Mouse (Mus musculus): Measurements from ENCODE around the gene Znrf3. TPM values are rescaled to one million over a fixed set of nuclear protein-coding genes. Genes with fewer than 3 reads are reported as not detected.

The Znrf3 gene
- total RNA-seq, 2 experiments from 2014 or later, result 9.4 to 9.7 TPM

DNA sequence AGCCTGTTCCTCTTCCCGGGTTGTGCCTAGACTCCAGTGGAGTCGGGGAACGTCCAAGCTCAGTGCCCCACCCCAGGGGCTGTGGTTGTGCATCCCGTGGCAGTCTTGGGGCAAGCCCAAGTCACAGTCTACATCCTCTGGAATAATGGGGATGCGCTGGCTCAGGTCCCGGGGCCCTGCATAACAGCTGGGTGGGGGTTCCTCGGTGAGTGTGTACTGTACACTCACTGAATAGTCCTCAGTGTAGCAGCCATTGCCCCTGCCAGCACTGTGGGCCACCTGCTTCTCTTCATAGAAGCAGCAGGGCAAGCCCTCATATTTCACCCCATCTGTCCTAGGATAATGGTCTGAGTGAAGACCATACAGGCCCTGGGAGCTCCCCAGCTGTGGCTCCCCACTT is 163.7 kb downstream of the Znrf3 start:
- intact Hi-C loops (cut with DNase I), result no loop called here
- no peak for DNase-seq (ENCODE audit: low spot score)

DNA sequence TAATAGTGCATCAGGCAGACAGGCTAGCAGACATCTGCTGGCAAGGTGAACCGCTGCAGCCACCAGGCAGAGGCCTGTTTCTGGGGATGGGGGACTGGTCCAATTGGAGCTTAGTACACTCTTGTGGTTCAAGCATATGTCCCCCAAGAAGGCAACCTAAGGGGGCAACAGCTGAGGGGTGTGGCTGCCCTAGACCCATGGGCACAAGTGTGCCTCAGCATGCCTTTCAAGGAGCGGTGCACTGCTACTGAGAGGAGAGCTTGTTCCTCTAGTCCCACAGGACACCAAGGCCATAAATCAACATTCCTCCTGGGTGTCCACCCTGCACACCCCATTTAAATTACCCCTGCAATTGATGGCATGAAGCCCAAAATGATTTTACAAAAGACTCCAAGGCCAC is 166.2 kb downstream of the Znrf3 start:
- no peak for DNase-seq (ENCODE audit: low spot score)
- intact Hi-C loops (cut with DNase I), result no loop called here

- intact Hi-C loops (cut with DNase I), result no loop called here
Measured at GRCm38 (mm10) chr11:5277307-5277971, 167.2 kb downstream of the Znrf3 start.

DNA sequence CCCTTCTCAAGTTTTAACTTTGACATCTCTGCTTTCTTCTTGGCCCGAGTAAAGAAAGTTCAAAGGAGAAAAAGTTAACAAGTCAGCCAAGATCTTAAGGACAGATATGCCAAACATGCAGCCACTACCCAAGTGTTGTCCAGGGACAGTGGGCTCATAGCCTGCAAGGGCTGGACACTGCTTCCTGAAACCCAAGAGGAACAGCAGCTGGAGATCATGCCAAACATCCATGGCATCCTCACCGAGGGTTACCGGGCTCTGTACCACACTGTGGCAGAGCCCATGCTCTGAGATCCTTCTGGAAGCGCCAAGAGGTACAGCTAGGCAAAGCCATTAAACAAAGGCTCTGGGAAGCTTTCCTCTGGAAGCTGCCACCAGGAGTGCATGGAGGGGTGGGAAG is 169.4 kb downstream of the Znrf3 start:
- intact Hi-C loops (cut with DNase I), result no loop called here
- DNase-seq (ENCODE audit: low spot score), result no peak

More at GRCm38 (mm10) chr11:5277307-5277971, 167.2 kb downstream of the Znrf3 start:
- DNase-seq (ENCODE audit: low spot score), result no peak

DNA sequence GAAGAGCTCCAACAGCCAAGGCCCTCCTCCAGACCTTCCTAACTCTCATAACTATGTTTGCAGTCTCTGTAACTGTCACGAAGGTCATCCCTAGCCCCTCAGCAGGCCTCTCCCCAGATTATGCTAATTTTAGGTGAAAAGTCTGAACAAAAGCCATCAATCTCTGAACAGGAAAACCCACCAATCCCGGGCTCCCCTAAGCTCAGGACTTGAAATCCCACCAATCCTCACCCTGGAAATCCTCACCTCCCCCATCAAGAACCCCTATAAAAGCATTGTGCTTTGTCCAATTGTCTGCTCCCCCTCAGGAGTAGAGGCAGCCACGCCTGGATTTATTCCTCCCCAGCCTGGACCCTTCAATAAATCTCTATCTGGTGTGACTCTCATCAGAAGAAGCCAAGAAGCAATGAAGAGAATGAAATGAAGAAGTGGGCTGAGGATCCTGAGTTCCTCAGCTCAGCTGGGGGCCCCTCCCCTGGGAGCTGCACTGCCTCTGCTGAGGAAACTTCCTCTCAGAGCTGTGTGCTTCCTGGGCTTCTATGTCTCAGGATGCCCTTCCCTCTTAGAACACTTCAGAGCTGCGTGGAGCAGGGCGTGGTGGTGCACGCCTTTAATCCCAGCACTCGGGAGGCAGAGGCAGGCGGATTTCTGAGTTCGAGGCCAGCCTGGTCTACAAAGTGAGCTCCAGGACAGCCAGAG is 172.0 kb downstream of the Znrf3 start:
- intact Hi-C loops (cut with DNase I), result no loop called here
- no peak for DNase-seq (ENCODE audit: low spot score)

- intact Hi-C loops (cut with DNase I), result no loop called here
- no peak for DNase-seq (ENCODE audit: low spot score)
Measured at GRCm38 (mm10) chr11:5272066-5272360, 172.6 kb downstream of the Znrf3 start.

DNA sequence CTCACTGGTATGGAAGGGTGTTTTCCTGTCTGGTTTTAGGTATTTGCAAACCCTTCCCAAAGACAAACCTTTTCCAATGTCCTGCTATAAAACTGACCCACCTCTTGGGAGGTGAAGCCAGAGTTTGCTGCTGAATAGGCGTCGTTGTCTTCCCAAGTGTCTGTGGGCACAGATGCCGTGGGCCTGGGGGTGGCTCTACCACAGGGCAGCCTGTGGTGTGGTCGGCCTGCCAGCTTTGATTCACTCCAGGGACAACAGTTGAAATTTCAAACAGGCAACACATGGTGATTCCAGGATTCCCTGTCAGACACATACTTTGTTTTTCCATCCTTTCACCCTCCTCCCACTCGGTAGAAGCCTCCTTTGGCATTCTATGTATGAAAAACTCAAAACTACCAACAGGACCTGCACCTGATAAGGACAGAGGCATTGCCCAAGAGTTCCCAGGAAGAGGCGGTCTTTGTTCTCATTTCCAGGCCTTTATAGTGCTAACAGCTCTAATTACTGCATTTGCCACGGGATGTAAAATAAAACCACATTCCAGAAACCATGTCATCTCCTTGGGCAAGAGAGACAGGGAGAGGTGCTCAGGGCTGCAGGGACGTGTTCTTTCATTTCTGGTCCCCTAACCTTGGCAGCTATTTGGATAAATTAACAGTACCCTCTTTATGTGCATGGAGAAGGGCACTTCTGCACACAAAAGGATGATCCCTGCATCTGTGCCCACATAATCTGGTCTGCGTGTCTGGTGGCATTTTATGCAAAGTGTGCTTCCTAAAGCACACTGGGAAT is 173.2 kb downstream of the Znrf3 start:
- intact Hi-C loops (cut with DNase I), result no loop called here
- DNase-seq (ENCODE audit: low spot score), result no peak

DNA sequence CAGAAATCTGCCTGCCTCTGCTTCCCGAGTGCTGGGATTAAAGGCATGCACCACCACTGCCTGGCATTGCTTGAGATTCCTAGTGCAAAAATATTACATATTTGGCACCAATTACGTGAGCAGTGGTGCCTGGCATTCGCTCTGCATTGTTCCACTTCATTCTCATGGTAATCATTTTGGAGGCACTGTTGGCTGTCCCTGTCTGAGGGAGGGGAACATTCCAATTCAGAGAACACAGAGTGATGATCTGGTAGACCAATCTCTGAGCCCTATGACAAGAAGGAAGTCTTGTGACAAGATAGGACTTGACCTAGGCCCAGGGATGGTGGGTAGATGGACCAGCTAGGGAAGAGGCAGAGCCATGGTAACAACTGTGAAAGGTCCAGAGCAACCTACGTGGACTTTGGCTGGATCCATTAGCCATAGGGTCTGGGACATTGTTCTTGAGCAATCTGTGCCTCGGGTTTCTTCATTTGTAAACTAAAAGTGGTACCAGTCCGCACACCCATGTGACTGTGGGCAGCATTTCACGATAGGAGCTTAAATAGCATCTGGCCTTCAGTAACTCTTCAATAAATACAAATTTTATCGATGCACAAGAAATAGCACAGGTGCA is 174.7 kb downstream of the Znrf3 start:
- no peak for DNase-seq (ENCODE audit: low spot score)
- intact Hi-C loops (cut with DNase I), result no loop called here

DNA sequence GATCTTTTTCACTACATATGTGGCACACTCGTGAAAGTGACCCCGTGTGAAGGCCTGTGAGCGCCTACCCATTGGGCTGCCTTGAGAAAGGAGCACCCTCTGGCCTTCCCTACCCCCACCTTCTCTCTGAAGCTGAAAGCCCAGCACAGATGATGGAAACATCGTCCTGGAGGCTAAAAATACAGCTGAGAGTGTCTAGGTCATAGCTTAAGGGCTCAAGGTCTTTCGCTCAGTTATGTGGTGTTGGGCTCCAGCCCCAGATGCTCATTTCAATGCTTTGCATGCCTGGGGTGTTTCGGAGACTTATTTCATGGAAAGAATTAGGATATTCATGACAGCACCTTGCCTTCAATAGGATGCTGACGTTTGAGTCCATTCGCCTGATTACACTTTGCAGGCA is 178.9 kb downstream of the Znrf3 start:
- DNase-seq (ENCODE audit: low spot score), result no peak
- intact Hi-C loops (cut with DNase I), result no loop called here

GRCm38 (mm10) chr11:5263078-5263730 is 181.4 kb downstream of the Znrf3 start:
- intact Hi-C loops (cut with DNase I), result no loop called here

GRCm38 (mm10) chr11:5261508-5262392 is 182.9 kb downstream of the Znrf3 start, which contains the start of gene Kremen1:
TSS of gene Kremen1 (minus strand) at chr11:5261558.
- intact Hi-C loops (cut with DNase I), result loop anchor here (2.0 kb wide), 1 partner anchor 17 kb away; no protein-coding TSS in a partner anchor
- peak; percentile 84 for DNase-seq (ENCODE audit: low spot score)

More at GRCm38 (mm10) chr11:5263078-5263730, 181.4 kb downstream of the Znrf3 start:
- no peak for DNase-seq (ENCODE audit: low spot score)

DNA sequence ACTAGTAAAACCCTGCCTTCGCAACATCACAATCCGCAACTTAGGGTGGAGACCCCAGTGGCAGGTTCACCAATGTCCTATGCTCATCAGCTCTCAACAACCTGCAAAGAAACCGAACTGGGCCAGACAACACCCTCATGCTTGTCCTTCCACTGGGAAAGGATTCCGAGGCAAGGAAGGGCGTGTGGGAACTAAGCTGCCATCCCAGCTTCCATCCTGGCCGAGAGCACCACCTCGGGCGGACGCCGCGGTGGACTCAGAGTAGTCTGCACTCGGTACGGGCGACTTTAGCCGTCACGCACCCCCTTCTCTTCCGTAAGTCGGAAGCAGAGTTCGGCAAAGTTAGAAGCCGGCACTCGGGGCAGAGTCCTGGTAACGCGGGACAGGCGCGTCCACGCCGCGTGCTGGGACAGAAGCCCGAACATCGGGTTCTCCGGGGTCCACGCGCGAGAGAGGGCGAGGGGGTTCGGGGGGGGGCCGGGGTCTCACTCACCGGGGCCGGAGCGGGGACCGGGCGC is 183.6 kb downstream of the Znrf3 start:
- intact Hi-C loops (cut with DNase I), result loop anchor here (2.0 kb wide), 1 partner anchor 16 kb away; no protein-coding TSS in a partner anchor
- peak; percentile 26 for DNase-seq (ENCODE audit: low spot score)

DNA sequence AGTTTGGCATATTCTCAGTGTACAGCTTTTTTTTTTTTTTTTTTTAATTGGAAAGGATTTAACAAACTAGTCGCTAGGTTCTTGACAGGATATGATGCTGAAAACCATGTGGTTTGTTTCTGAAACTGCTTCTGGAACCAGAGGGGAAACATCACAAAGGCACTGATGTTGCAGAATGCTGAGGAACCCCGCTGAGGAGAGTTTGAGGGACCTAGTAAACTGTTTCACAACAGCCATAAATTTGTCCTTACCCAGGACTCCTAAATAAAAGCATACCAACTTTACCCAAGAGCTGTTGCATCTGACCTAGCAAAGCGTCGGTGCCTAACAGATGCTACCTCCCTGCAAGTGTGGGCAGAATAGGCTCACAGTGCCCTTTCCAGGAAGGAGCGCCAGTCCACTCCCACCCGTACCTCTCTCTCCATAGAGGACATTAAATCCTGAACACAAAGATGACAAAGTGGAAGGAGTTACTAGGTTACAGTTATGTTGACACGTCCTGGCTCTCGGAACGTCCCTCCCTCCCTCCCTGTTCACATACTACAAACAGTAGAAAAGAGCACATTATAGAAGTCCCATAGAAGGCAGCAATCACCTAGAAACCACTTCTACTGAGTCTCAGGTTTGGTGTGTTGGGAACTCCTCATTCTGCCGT is 184.6 kb downstream of the Znrf3 start:
- intact Hi-C loops (cut with DNase I), result loop anchor here (2.0 to 5.0 kb wide), 2 partner anchors 15 to 68 kb away; no protein-coding TSS in a partner anchor
- no peak for DNase-seq (ENCODE audit: low spot score)

DNA sequence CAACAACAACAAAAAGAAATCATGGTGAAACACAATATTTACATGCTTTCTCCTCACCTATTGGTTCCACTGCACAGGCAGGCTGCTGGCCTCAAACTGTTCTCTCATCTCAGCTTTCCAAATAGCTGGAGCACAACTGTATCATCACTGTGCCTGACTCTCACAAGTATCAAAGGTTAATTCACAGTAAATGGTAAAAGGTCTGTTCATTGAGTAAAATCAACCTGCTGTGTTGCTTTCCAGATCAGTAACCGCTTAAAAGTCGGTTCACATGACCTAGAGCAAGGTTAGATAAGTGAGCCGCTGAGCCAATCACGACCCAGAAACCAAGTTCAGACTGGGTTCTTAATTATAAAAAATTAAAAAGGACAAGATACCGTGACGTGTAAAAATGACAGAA is 186.6 kb downstream of the Znrf3 start:
- DNase-seq (ENCODE audit: low spot score), result no peak
- intact Hi-C loops (cut with DNase I), result loop anchor here (5.0 kb wide), 1 partner anchor 66 kb away; no protein-coding TSS in a partner anchor

- DNase-seq (ENCODE audit: low spot score), result no peak
- intact Hi-C loops (cut with DNase I), result loop anchor here (5.0 kb wide), 1 partner anchor 65 kb away; no protein-coding TSS in a partner anchor
Measured at GRCm38 (mm10) chr11:5257151-5257862, 187.3 kb downstream of the Znrf3 start.

GRCm38 (mm10) chr11:5255509-5256014 is 189.1 kb downstream of the Znrf3 start:
- intact Hi-C loops (cut with DNase I), result loop anchor here (5.0 kb wide), 1 partner anchor 63 kb away; no protein-coding TSS in a partner anchor
- no peak for DNase-seq (ENCODE audit: low spot score)

DNA sequence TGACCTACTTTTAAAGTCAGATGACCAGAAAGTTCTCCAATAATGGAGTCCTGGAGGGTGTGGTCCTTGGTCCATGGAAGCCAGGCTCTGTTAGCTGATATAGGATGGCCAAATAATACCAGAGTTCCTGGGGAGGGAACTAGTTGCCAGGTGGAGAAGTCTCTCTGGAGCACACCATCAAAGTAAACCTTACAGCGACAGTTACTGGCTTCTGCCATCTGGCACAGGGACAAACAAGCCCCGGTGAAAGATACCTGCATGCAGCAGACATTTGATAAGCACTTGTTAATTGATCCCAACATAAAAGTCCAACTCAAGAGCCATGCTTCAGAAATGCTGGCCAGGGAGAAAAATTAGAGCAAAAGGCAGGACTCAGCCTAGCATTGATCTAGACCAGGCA is 190.6 kb downstream of the Znrf3 start:
- no peak for DNase-seq (ENCODE audit: low spot score)
- intact Hi-C loops (cut with DNase I), result no loop called here
